ENCODE assay signal across 18 mouse cellular contexts in genomic region chr8:111360579-111361209, GRCm38 (mm10). TPM values are rescaled to one million over a fixed set of nuclear protein-coding genes. Genes with fewer than 3 reads are reported as not detected.
DNase-seq lines count a peak whose midpoint lies in the region; ATAC-seq and TF ChIP-seq lines count a peak whose summit lies in the region.
"Had no signal": no experiment of that assay in that cellular context is flagged by ENCODE, and none has a peak within 500 bp of the region (broad histone marks: within the 10 kb centered on the region; RNA-seq: fewer than 3 reads in every experiment).

No protein-coding gene starts in this region.

- no peaks in the 10 kb centered on the region for H3K9me3 ChIP-seq in heart, postnatal 0 days (replicated peaks; ENCODE audit: control insufficient read depth, low read length)
- H3K9me3 ChIP-seq in heart, embryonic 12.5 days (replicated peaks): 0 out of 2 replicates have a peak, but pooled peaks cover 3% of the 10 kb centered on the region
- no peaks in the 10 kb centered on the region for H3K9me3 ChIP-seq in lung, embryonic 16.5 days (ENCODE audit: control insufficient read depth, low read length)
- H3K9me3 ChIP-seq: forebrain, embryonic 13.5 days; hindbrain, embryonic 12.5 days; liver, embryonic 15.5 days had no signal

- ATAC-seq in heart, postnatal 0 days (ENCODE audit: insufficient read depth, low read depth): peak; percentile 44; the same call in 1 of the 2 replicates
- ATAC-seq in heart, embryonic 12.5 days (ENCODE audit: insufficient number of reproducible peaks, low FRiP score): no peak
- ATAC-seq in lung, embryonic 16.5 days (ENCODE audit: low read depth): peak; percentile 49; the same call in 1 of the 2 replicates
- no peak for ATAC-seq in granulocyte monocyte progenitor cell, adult 5-6 weeks (replicated peaks; ENCODE audit: poor library complexity, severe bottlenecking)
- ATAC-seq: forebrain, embryonic 13.5 days had no signal

- H3K27ac ChIP-seq in heart, postnatal 0 days (ENCODE audit: low read depth): no peak overlapping the region
- no peak overlapping the region for H3K27ac ChIP-seq in heart, embryonic 12.5 days (ENCODE audit: poor library complexity, severe bottlenecking)
- H3K27ac ChIP-seq in lung, embryonic 16.5 days (ENCODE audit: low read length): no peak overlapping the region
- H3K27ac ChIP-seq in kidney, adult 2 months (ENCODE audit: insufficient read depth, low read depth, low read length): peak overlapping the region; percentile 63
- H3K27ac ChIP-seq: forebrain, embryonic 13.5 days; hindbrain, embryonic 12.5 days; liver, embryonic 15.5 days had no signal

- no peak overlapping the region for H3K4me3 ChIP-seq in heart, postnatal 0 days (ENCODE audit: low read depth, low read length)
- H3K4me3 ChIP-seq in heart, embryonic 12.5 days: no peak overlapping the region
- H3K4me3 ChIP-seq in lung, embryonic 16.5 days (ENCODE audit: low read length): no peak overlapping the region
- H3K4me3 ChIP-seq in kidney, adult 2 months (ENCODE audit: insufficient read depth, low read depth, low read length): no peak overlapping the region
- H3K4me3 ChIP-seq: forebrain, embryonic 13.5 days; hindbrain, embryonic 12.5 days; liver, embryonic 15.5 days had no signal

- 53% methylated on average over 7 of the region's 7 CpGs for WGBS in heart, postnatal 0 days
- 49% methylated on average over 7 of the region's 7 CpGs for WGBS in heart, embryonic 12.5 days
- WGBS in lung, embryonic 16.5 days: 54% methylated on average over 7 of the region's 7 CpGs
- 43% methylated on average over 7 of the region's 7 CpGs for WGBS in kidney, adult 2 months

- no peaks in the 10 kb centered on the region for H3K36me3 ChIP-seq in heart, postnatal 0 days (replicated peaks; ENCODE audit: control insufficient read depth, insufficient read depth, low read length)
- H3K36me3 ChIP-seq in heart, embryonic 12.5 days: no peaks in the 10 kb centered on the region
- no peaks in the 10 kb centered on the region for H3K36me3 ChIP-seq in lung, embryonic 16.5 days (ENCODE audit: control insufficient read depth, insufficient read depth, low read length)
- H3K36me3 ChIP-seq in kidney, adult 2 months (ENCODE audit: control insufficient read depth, insufficient read depth, low read length): no peaks in the 10 kb centered on the region
- H3K36me3 ChIP-seq: hindbrain, embryonic 12.5 days; liver, embryonic 15.5 days had no signal

- no peak for DNase-seq in heart, postnatal 0 days (ENCODE audit: low spot score)
- DNase-seq in lung, postnatal 14 days: no peak
- DNase-seq in kidney, adult 2 months: peak; percentile 47
- peak; percentile 44 to 72 for DNase-seq in kidney, postnatal 4 days
- no peak for DNase-seq in cerebellum, postnatal 4 days (ENCODE audit: low spot score in 2 of 2)
- DNase-seq: cerebellum, adult 9-10 months; layer of hippocampus, adult 9-11 months; thymus, postnatal 14 days had no signal

- no peak overlapping the region for H3K9ac ChIP-seq in heart, postnatal 0 days (replicated peaks; ENCODE audit: low read depth, low read length)
- no peak overlapping the region for H3K9ac ChIP-seq in heart, embryonic 12.5 days
- H3K9ac ChIP-seq in lung, embryonic 16.5 days (ENCODE audit: low read length): no peak overlapping the region
- H3K9ac ChIP-seq: forebrain, embryonic 13.5 days; hindbrain, embryonic 12.5 days; liver, embryonic 15.5 days had no signal

- TF ChIP-seq CTCF in heart, postnatal 0 days (IDR thresholded peaks at IDR 0.05; ENCODE audit: low read depth): no peak
- TF ChIP-seq CTCF in kidney, adult 2 months (conservative IDR thresholded peaks at IDR 0.05; ENCODE audit: insufficient read depth, insufficient read length, low read depth, low read length): no peak

- no peaks in the 10 kb centered on the region for H3K4me1 ChIP-seq in heart, postnatal 0 days (ENCODE audit: control insufficient read depth, insufficient read depth)
- H3K4me1 ChIP-seq in heart, embryonic 12.5 days (replicated peaks): 0 out of 2 replicates have a peak, but pooled peaks cover 4% of the 10 kb centered on the region
- H3K4me1 ChIP-seq in lung, embryonic 16.5 days (replicated peaks; ENCODE audit: control insufficient read depth, insufficient read depth, low read length): no peaks in the 10 kb centered on the region
- H3K4me1 ChIP-seq in kidney, adult 2 months (ENCODE audit: control insufficient read depth, insufficient read depth, low read length): no peaks in the 10 kb centered on the region
- H3K4me1 ChIP-seq: forebrain, embryonic 13.5 days; hindbrain, embryonic 12.5 days; liver, embryonic 15.5 days had no signal

- no peaks in the 10 kb centered on the region for H3K27me3 ChIP-seq in heart, postnatal 0 days (ENCODE audit: control insufficient read depth, insufficient read depth, low read length)
- 0 out of 2 replicates have a peak, but pooled peaks cover 7% of the 10 kb centered on the region for H3K27me3 ChIP-seq in heart, embryonic 12.5 days (replicated peaks)
- H3K27me3 ChIP-seq in lung, embryonic 16.5 days (ENCODE audit: control insufficient read depth, insufficient read depth, low read depth, low read length): no peaks in the 10 kb centered on the region
- H3K27me3 ChIP-seq in kidney, adult 2 months (replicated peaks; ENCODE audit: control insufficient read depth, insufficient read depth, low read length): no peaks in the 10 kb centered on the region
- H3K27me3 ChIP-seq: forebrain, embryonic 13.5 days; hindbrain, embryonic 12.5 days; liver, embryonic 15.5 days had no signal

- no peak overlapping the region for H3K4me2 ChIP-seq in heart, postnatal 0 days (ENCODE audit: low read depth, low read length)
- H3K4me2 ChIP-seq in heart, embryonic 12.5 days: no peak overlapping the region
- no peak overlapping the region for H3K4me2 ChIP-seq in lung, embryonic 16.5 days (ENCODE audit: low read depth, low read length)
- H3K4me2 ChIP-seq: forebrain, embryonic 13.5 days; hindbrain, embryonic 12.5 days; liver, embryonic 15.5 days had no signal

- no peak for TF ChIP-seq EP300 in heart, postnatal 0 days (IDR thresholded peaks at IDR 0.05; ENCODE audit: low read depth)

- TF ChIP-seq POLR2A in kidney, adult 2 months (IDR thresholded peaks at IDR 0.05; ENCODE audit: low read depth, low read length): no peak

RNA-seq across cellular contexts. Expression of gene Mlkl, which starts 22.7 kb away (rescaled TPM):
- total RNA-seq in heart, postnatal 0 days (2014; rRNA removed; ENCODE audit: low replicate concordance): 0.58 and 3.1 TPM in 2 replicates
- 4.2 and 4.4 TPM in 2 replicates for polyA plus RNA-seq in heart, postnatal 0 days (2015; fragmentation: Nextera tagmentation; extraction: Ambion mirVana)
- polyA plus RNA-seq in heart, embryonic 12.5 days (2016; fragmentation: Nextera tagmentation; extraction: Ambion mirVana): 1.8 and 2.3 TPM in 2 replicates
- 5.9 and 6.5 TPM in 2 replicates for polyA plus RNA-seq in lung, embryonic 16.5 days (2015; fragmentation: Nextera tagmentation; extraction: Ambion mirVana)
- polyA plus RNA-seq in kidney, adult 2 months (2012; rRNA removed): 0.73 and 1.5 TPM in 2 replicates
- total RNA-seq in granulocyte monocyte progenitor cell, adult 5-6 weeks (2014; fragmentation: Nextera tagmentation): 69.6 and 84.6 TPM in 2 replicates
- total RNA-seq in granulocyte monocyte progenitor cell, adult 5-6 weeks (2017): 79.5 and 106 TPM in 2 replicates
- polyA plus RNA-seq: neural tube, embryonic 14.5 days had no signal

RNA-seq across cellular contexts. Expression of gene Fa2h, which starts 32.9 kb away (rescaled TPM):
- 5.5 TPM in 1 of 2 replicates, not detected in the other for total RNA-seq in heart, postnatal 0 days (2014; rRNA removed; ENCODE audit: low replicate concordance)
- not detected in 2 replicates for polyA plus RNA-seq in heart, postnatal 0 days (2015; fragmentation: Nextera tagmentation; extraction: Ambion mirVana)
- 0.15 TPM in 1 of 2 replicates, not detected in the other for polyA plus RNA-seq in heart, embryonic 12.5 days (2016; fragmentation: Nextera tagmentation; extraction: Ambion mirVana)
- 0.11 and 0.13 TPM in 2 replicates for polyA plus RNA-seq in lung, embryonic 16.5 days (2015; fragmentation: Nextera tagmentation; extraction: Ambion mirVana)
- 15.3 and 21.0 TPM in 2 replicates for polyA plus RNA-seq in kidney, adult 2 months (2012; rRNA removed)
- not detected in 2 replicates for total RNA-seq in granulocyte monocyte progenitor cell, adult 5-6 weeks (2014; fragmentation: Nextera tagmentation)
- not detected in 2 replicates for total RNA-seq in granulocyte monocyte progenitor cell, adult 5-6 weeks (2017)
- total RNA-seq: megakaryocyte-erythroid progenitor cell, adult 5-6 weeks had no signal
- polyA plus RNA-seq: forebrain, embryonic 13.5 days; heart, embryonic 14.5 days; limb, embryonic 14.5 days; liver, embryonic 15.5 days had no signal

Comparison
In these comparisons a context has a peak if more than half of its experiments do, and no peak if none do; other contexts are left out.
1. ATAC-seq: peak in heart, postnatal 0 days (single experiment) and lung, embryonic 16.5 days (single experiment); none in heart, embryonic 12.5 days (single experiment) and granulocyte monocyte progenitor cell, adult 5-6 weeks (single experiment).
2. DNase-seq: peak in kidney, adult 2 months (single experiment) and kidney, postnatal 4 days (2 of 2); none in heart, postnatal 0 days (single experiment), lung, postnatal 14 days (single experiment) and cerebellum, postnatal 4 days (0 of 2).
3. RNA of gene Fa2h, which starts 32.9 kb away (polyA plus RNA-seq): 15.3 to 21.0 TPM in kidney, adult 2 months; 0.11 to 0.13 TPM in lung, embryonic 16.5 days, not detected in heart, postnatal 0 days and 0.15 TPM in heart, embryonic 12.5 days; every median in the first group is over 10 times any median in the second.